Mouse (Mus musculus) layer of hippocampus, adult 18-20 months (tissue): ENCODE data around the gene Birc7. TPM values are rescaled to one million over a fixed set of nuclear protein-coding genes. Genes with fewer than 3 reads are reported as not detected.

ENCODE experiments used
- DNase-seq, 2 experiments: peaks; one replicate each; pipeline ENCODE4 v3.0.0; 2022; ENCODE audit warnings: low spot score in 2 of 2
- total RNA-seq, 2 experiments: library from RNA; stranded (reverse); gene quantifications; 2 replicates each; pipeline ENCODE4 v1.2.3; 2021

The Birc7 gene
- total RNA-seq, 2 experiments from 2014 or later: 0.27 to 0.28 TPM

- DNase-seq: peak in 1 of 2 experiments; percentile 46
Observed at GRCm38 (mm10) chr2:180904435-180905208, 24.2 kb upstream of the Birc7 start.

GRCm38 (mm10) chr2:180905556-180906221 is 23.1 kb upstream of the Birc7 start:
- DNase-seq: no peak

- peak in 1 of 2 experiments; percentile 51 for DNase-seq
Observed at GRCm38 (mm10) chr2:180910928-180911327, 17.9 kb upstream of the Birc7 start.

- no peak for DNase-seq
Observed at GRCm38 (mm10) chr2:180915886-180916433, 12.9 kb upstream of the Birc7 start.

GRCm38 (mm10) chr2:180919913-180920809 is 8.7 kb upstream of the Birc7 start:
- no peak for DNase-seq

- DNase-seq: peak; percentile 97
Observed at GRCm38 (mm10) chr2:180920810-180921400, 7.9 kb upstream of the Birc7 start, which contains the start of gene Ythdf1. TSS of gene Ythdf1 (minus strand) at chr2:180920949.

- DNase-seq: no peak
Observed at GRCm38 (mm10) chr2:180922739-180923138, 6.1 kb upstream of the Birc7 start.

GRCm38 (mm10) chr2:180925176-180925575 is 3.6 kb upstream of the Birc7 start:
- DNase-seq: peak in 1 of 2 experiments; percentile 88

GRCm38 (mm10) chr2:180932418-180932817 is 3.6 kb downstream of the Birc7 start:
- no peak for DNase-seq

- DNase-seq: no peak
Observed at GRCm38 (mm10) chr2:180940187-180940586, 11.4 kb downstream of the Birc7 start.

- peak in 1 of 2 experiments; percentile 75 for DNase-seq
Observed at GRCm38 (mm10) chr2:180941869-180942268, 13.0 kb downstream of the Birc7 start.

- no peak for DNase-seq
Observed at GRCm38 (mm10) chr2:180949947-180950346, 21.1 kb downstream of the Birc7 start.

GRCm38 (mm10) chr2:180952731-180953171 is 23.9 kb downstream of the Birc7 start:
- DNase-seq: peak in 1 of 2 experiments; percentile 30

GRCm38 (mm10) chr2:180953638-180954037 is 24.8 kb downstream of the Birc7 start:
- no peak for DNase-seq

- DNase-seq: peak; percentile 30 to 55
Observed at GRCm38 (mm10) chr2:180954061-180955047, 25.5 kb downstream of the Birc7 start, which contains the start of gene Nkain4. TSS of gene Nkain4 (minus strand) at chr2:180954699.

- no peak for DNase-seq
Observed at GRCm38 (mm10) chr2:180959605-180960004, 30.8 kb downstream of the Birc7 start.

- DNase-seq: no peak
Observed at GRCm38 (mm10) chr2:180960187-180960586, 31.4 kb downstream of the Birc7 start.

GRCm38 (mm10) chr2:180962616-180963308 is 33.9 kb downstream of the Birc7 start:
- no peak for DNase-seq

GRCm38 (mm10) chr2:180963956-180964355 is 35.1 kb downstream of the Birc7 start:
- peak; percentile 62 to 84 for DNase-seq
